Mouse (Mus musculus) 3134 (cell line): Measurements from ENCODE around the gene Slc9a5.

Experiments
- DNase-seq: peaks from one replicate; pipeline ENCODE4 v3.0.0-alpha.2; 2011; ENCODE audit warnings: low spot score; ENCODE audit not compliant: insufficient read length; ENCODE audit errors: extremely low read depth

Gene Slc9a5

DNA sequence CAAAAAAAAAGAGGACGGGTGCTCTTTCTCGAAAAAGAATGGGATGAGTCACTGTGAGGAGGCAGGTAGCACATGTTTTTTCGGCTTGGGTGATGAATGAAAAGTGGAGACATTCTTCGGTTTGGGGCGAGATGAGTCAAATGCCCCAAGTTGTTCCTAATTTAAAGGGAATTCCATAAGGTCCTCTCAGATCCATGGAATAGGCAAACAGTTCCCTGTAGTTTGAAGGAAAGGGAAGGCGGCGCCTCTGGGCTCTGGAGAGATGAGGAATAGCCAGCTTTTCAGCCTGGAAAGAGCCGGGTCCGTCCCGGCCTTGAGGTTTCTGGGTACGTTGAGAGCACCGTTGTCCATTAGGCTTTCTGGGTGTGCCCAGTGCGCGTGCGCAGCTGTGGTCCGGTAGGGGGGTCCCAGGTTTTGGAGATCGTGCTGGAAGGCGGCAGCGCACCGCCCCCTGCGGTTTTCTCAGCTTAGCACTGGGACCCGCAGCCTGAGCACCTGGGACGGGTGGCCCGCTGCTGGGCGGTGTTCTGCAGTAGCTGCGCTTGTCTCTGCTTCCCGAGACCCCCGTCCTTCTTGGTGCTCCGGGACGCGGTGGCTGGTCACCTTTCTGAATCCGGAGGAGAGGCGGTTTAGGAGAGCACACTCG lies at the start of gene Slc9a5:
TSS of gene Slc9a5 (plus strand) at position 394 of the 646 bp plus-strand sequence.
- peak; percentile 74 for DNase-seq

DNA sequence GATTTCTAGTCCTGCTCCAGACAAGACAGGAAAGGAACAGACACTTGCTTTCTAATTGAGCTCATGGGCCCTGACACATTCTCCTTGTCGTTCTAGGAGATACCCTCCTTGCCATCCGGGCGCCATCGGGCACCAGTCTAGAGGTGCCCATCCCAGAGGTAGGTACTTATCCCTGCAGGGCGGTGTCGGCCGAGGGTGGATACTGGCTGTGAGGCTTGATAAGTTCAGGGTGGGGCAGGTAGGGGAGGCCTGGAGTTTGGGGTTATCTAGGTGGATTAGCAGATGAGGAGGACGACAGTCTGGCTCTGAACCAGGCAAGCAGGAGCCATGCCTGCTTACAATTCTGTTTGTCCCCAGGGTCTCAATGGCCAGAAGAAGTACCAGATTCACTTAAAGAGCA lies 48.7 kb upstream of the Slc9a5 start:
- no peak for DNase-seq

GRCm38 (mm10) chr8:105303396-105303795 lies 45.2 kb upstream of the Slc9a5 start:
- no peak for DNase-seq

DNA sequence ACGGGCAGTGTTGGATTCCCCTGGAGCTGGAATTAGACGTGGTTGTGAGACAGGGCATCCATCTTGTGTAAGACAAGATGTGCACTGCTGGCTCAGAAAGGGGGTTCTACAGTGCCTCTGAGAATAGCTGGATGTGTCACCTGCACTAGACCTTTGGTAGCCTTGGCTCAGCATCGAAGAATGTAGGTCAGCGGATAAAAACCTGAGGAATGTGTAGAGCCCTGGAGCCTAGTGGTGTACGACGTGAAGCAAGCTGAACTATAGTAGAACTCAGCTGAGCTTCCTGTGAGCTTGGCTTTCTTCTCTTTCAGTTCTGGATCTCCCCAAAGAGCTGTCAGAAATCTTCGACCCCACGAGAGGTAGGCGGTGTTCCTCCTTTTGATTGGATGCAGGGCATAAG lies 44.8 kb upstream of the Slc9a5 start:
- no peak for DNase-seq

DNA sequence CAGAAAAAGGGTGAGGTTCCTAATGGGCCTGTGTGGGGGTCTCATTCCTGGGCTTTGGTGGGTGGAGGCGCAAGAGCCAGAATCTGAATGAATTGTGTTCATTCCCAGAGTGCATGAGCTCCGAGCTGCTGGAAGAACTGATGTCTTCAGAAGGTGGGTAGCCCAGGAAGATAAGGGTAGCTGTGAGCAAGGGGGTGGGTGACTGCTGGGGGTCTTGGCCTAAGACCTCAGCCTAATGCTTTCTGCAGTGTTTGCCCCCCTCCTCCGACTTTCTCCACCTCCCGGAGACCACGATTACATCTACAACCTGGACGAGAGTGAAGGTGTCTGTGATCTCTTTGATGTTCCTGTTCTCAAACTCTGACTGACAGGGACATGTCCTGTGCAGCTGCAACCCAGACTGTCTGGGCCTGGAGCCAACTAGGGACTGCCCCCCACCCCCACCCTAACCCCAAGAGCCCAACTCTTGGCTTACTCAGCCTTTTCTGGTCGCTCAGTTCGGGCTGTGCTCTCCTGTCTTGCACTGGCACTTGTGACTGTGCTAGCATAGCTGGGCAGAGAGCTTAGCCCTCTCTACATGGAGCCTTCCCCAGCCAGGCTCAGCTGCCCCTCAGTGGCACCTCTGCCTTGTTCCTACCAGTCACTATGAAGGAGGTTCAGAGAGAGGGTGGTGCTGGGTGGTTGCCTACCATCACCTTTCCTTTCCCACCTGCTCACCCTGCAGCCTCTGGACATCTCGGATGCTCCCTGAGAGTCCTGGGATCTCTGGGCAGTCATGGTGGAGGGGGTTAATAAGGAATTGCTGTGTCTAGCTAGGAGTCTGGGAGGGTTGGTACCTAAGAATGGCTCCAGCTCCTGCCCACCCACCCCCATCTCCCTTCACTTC lies 44.1 kb upstream of the Slc9a5 start:
- no peak for DNase-seq

DNA sequence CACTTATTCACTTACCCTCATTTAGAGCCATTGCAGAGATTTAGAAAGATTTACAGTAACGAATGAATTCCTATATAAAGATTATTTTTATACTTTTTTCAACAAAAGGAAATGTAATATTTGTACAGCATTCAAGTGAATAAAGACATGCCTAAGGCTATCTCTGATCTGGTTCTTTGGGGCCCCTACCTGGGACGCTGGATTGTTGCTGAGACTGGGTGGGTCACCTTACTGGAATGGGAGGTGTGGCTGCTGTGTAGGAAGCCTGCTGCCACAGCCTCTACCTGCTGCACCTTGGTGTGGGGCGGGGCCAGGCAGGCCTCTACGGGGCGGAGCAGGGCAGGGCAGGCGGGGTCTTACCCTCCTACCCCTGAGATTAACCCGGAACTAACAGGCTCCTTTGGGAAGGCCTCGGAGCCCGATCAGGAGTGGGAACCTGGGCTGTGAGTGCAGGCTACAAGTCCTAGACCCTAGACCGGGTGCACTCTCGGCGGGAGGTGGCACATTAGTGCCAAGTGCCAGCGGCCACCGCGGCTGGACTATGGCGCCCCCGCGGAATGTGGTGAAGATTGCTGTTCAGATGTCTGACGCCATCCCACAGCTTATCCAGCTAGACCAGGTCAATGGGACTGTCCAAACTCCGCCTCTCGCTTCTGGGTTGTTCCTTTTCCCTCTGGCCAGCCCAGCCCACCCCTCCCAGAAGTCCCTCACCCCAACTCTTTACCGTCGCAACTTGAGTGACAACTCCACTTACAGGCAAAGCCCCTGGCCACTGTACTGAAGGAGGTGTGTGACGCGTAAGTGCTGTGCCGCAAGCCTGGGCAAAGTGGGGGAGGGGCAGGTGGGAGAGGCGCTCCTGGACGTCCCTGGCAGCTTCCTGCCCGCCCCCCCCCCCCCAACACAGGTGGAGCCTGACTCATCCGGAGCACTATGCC lies 43.2 kb upstream of the Slc9a5 start, which contains the start of gene Elmo3:
TSS of gene Elmo3 (plus strand) at position 391 of the 935 bp plus-strand sequence.
- no peak for DNase-seq

- DNase-seq: no peak
Measured at GRCm38 (mm10) chr8:105306146-105306691, 42.4 kb upstream of the Slc9a5 start.

GRCm38 (mm10) chr8:105307670-105308069 lies 41.0 kb upstream of the Slc9a5 start:
- no peak for DNase-seq

DNA sequence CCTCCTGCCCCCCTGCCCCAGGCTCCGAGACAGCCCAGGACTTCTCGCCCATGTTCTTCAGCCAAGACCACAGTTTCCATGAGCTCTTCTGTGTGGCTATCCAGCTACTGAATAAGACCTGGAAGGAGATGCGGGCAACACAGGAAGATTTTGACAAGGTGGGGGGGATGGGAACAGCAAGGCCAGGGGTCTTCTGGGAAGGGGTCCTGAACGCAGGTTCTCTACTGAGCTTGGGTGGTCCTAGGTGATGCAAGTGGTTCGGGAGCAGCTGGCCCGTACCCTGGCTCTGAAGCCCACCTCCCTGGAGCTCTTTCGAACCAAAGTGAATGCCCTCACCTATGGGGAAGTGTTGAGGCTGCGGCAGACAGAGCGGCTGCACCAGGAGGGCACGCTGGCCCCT lies 40.2 kb upstream of the Slc9a5 start:
- DNase-seq: no peak

GRCm38 (mm10) chr8:105309142-105309847 lies 39.3 kb upstream of the Slc9a5 start:
- DNase-seq: no peak

GRCm38 (mm10) chr8:105310118-105310517 lies 38.5 kb upstream of the Slc9a5 start:
- DNase-seq: no peak

GRCm38 (mm10) chr8:105311718-105312117 lies 36.9 kb upstream of the Slc9a5 start:
- DNase-seq: no peak

GRCm38 (mm10) chr8:105312891-105313481 lies 35.7 kb upstream of the Slc9a5 start:
- no peak for DNase-seq

DNA sequence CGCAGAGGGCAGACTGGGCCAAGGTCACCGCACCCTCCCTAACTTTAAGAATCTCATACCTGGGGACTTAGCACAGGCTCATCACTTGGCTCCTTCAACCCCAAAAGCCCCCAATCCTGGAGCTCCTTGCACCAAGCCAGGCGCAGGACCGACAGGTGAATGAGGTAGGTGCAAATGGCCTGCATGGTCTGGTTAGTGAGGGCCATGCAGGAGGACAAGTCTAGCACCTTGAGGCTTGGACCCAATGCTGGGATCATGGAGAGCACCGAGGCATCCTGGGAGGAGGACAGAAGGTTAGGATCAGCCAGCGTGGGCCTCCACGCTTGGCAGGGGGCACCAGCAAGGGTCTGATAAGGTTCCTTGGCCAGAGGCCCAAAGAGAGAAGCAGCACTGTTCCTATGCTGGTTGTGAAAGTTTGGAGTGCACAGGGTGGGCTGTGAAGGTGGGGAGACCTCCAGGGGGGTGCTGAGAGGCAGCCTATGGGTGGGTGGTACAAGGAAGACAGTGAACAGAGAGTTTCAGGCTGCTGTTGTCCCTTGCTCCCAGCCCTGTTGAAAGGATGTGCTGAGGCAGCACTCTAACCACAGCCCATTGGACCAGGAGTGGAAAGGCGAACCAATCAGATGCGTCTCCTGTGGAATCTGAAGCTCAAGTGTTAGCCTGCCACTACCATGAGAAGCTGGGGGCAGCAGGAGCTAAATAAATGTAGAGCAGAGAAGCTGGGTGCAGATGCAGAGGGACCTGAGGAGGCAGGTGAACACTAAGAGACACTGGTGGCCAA lies 34.8 kb upstream of the Slc9a5 start:
- DNase-seq: no peak

DNA sequence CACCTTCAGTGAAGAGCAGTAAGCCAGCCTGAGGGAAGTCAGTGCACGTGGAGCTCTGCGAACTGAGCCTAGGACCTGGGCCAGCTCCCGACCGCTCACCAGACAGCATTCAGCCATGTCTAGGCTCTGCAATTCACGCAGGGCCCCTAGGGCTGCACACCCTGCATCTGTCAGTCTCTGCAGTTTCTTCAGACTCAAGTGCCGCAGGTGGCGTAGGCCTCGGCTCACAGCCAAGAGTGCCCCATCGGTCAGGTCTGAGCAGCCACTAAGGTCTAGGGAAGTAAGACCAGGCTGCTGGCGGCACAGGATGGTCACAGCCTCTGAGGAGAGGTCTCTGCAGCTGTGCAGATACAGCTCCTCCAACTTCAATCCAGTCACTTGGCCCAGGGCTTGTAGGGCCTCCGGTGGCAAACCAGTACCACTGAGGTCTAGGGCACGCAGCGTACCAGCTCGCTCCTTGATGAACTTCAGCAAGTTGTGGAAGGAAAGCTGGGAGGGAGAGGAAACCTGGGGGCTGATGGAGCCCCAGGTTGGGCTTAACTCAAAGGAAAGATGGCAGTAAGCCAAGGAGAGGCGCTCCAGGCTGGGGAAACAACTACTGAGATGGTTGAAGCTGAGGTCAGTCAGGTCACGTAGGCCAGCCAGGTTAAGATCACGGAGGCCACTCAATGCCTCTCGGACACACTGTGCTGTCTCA lies 33.4 kb upstream of the Slc9a5 start:
- DNase-seq: no peak

GRCm38 (mm10) chr8:105317941-105318340 lies 30.7 kb upstream of the Slc9a5 start:
- DNase-seq: no peak

- no peak for DNase-seq
Measured at GRCm38 (mm10) chr8:105318662-105319190, 29.9 kb upstream of the Slc9a5 start.

DNA sequence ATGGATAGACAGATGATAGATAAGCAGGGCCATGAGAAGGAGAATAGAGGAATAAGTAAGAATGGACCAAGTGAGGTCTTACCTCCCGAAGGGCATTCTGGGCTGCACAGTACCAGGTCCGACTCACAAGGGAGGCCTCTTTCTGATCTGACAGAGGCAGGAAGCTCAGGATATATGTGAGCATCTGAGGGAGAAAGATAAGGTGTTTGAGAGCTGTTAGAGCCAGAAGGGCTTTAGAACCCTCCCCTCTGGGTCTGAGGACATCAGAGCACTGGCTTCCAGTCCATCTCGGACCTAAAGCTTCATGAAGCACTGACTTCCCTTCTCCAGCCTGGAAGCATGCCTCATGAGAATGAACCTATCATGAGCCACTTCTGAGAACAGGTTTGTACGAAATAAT lies 25.5 kb upstream of the Slc9a5 start:
- DNase-seq: no peak
